ENCODE assay signal across 8 mouse cellular contexts in genomic region chr2:37802610-37803212, GRCm38 (mm10). TPM values are rescaled to one million over a fixed set of nuclear protein-coding genes. Genes with fewer than 3 reads are reported as not detected.
DNase-seq lines count a peak whose midpoint lies in the region; ATAC-seq and TF ChIP-seq lines count a peak whose summit lies in the region.
"Had no signal": no experiment of that assay in that cellular context is flagged by ENCODE, and none has a peak within 500 bp of the region (broad histone marks: within the 10 kb centered on the region; RNA-seq: fewer than 3 reads in every experiment).

No protein-coding gene starts in this region.

- DNase-seq in adipocyte (ENCODE audit: low spot score), result peak; percentile 81
- peak; percentile 85 for DNase-seq in cerebellum, postnatal 10 days
- peak; percentile 70 for DNase-seq in gastrocnemius, adult 2 months
- peak; percentile 66 to 82 for DNase-seq in left cerebral cortex, postnatal 25 days (ENCODE audit: low spot score in 2 of 2)
- DNase-seq in midbrain, embryonic 11.5 days (ENCODE audit: low spot score, missing footprints), result peak; percentile 97
- peak; percentile 58 for DNase-seq in right cerebral cortex, postnatal 4 days

- H3K27me3 ChIP-seq in intestine, embryonic 16.5 days (replicated peaks; ENCODE audit: control insufficient read depth, insufficient read depth, low read length), result no peaks in the 10 kb centered on the region
- H3K27me3 ChIP-seq in midbrain, embryonic 11.5 days (ENCODE audit: control insufficient read depth, insufficient read depth, low read length), result no peaks in the 10 kb centered on the region
- H3K27me3 ChIP-seq: liver, embryonic 15.5 days had no signal

- no peaks in the 10 kb centered on the region for H3K36me3 ChIP-seq in intestine, embryonic 16.5 days (ENCODE audit: control insufficient read depth, insufficient read depth, low read length)
- H3K36me3 ChIP-seq in midbrain, embryonic 11.5 days (ENCODE audit: control insufficient read depth, insufficient read depth, low read length), result 0 out of 2 replicates have a peak, but pooled peaks cover 2% of the 10 kb centered on the region
- H3K36me3 ChIP-seq: liver, embryonic 15.5 days had no signal

- no peaks in the 10 kb centered on the region for H3K4me1 ChIP-seq in intestine, embryonic 16.5 days (ENCODE audit: control insufficient read depth, insufficient read depth, low read length)
- peaks cover 4% of the 10 kb centered on the region for H3K4me1 ChIP-seq in midbrain, embryonic 11.5 days (ENCODE audit: control insufficient read depth, insufficient read depth, low read length)

- TF ChIP-seq CTCF in gastrocnemius, adult 2 months (IDR thresholded peaks at IDR 0.05), result peak; percentile 95

- intact Hi-C loops in gastrocnemius, adult 2 months (cut with DNase I), result no loop called here
- intact Hi-C loops in left cerebral cortex, postnatal 25 days (cut with DNase I), result loop anchor here (2.0 kb wide), 1 partner anchor 28 kb away; no protein-coding TSS in a partner anchor

- H3K9me3 ChIP-seq in intestine, embryonic 16.5 days (ENCODE audit: control insufficient read depth, low read length), result no peaks in the 10 kb centered on the region
- H3K9me3 ChIP-seq in midbrain, embryonic 11.5 days (ENCODE audit: control insufficient read depth, low read length), result no peaks in the 10 kb centered on the region
- H3K9me3 ChIP-seq: liver, embryonic 15.5 days had no signal

- H3K4me3 ChIP-seq in gastrocnemius, adult 2 months, result no peak overlapping the region
- no peak overlapping the region for H3K4me3 ChIP-seq in intestine, embryonic 16.5 days (ENCODE audit: low read length)
- H3K4me3 ChIP-seq in midbrain, embryonic 11.5 days (ENCODE audit: low read depth, low read length), result no peak overlapping the region
- H3K4me3 ChIP-seq: liver, embryonic 15.5 days had no signal

- peak; percentile 79 for ATAC-seq in intestine, embryonic 16.5 days
- ATAC-seq in midbrain, embryonic 11.5 days (ENCODE audit: low FRiP score), result peak; percentile 87

- no peak overlapping the region for H3K9ac ChIP-seq in intestine, embryonic 16.5 days (ENCODE audit: low read depth, low read length)
- H3K9ac ChIP-seq in midbrain, embryonic 11.5 days (ENCODE audit: low read length), result no peak overlapping the region
- H3K9ac ChIP-seq: liver, embryonic 15.5 days had no signal

- no peak overlapping the region for H3K27ac ChIP-seq in gastrocnemius, adult 2 months
- no peak overlapping the region for H3K27ac ChIP-seq in intestine, embryonic 16.5 days (ENCODE audit: low read length)
- no peak overlapping the region for H3K27ac ChIP-seq in midbrain, embryonic 11.5 days (ENCODE audit: low read depth, low read length)
- H3K27ac ChIP-seq: liver, embryonic 15.5 days had no signal

- no peak overlapping the region for H3K4me2 ChIP-seq in intestine, embryonic 16.5 days (ENCODE audit: low read depth, low read length)
- H3K4me2 ChIP-seq in midbrain, embryonic 11.5 days, result no peak overlapping the region
- H3K4me2 ChIP-seq: liver, embryonic 15.5 days had no signal

- WGBS in intestine, embryonic 16.5 days, result 48% methylated on average over 4 of the region's 4 CpGs
- WGBS in midbrain, embryonic 11.5 days, result 47% methylated on average over 4 of the region's 4 CpGs

RNA-seq across cellular contexts. Expression of gene Crb2, which starts 26.7 kb away (rescaled TPM):
- not detected for total RNA-seq in gastrocnemius, adult 2 months (2021)
- 0.95 and 1.1 TPM in 2 replicates for polyA plus RNA-seq in intestine, embryonic 16.5 days (2015; fragmentation: Nextera tagmentation; extraction: Ambion mirVana)
- 1 to 10 TPM; 3.1 to 3.9 TPM for total RNA-seq in left cerebral cortex, postnatal 25 days (2021)
- 10.9 and 14.6 TPM in 2 replicates for polyA plus RNA-seq in midbrain, embryonic 11.5 days (2014; fragmentation: Nextera tagmentation; extraction: Ambion mirVana)

Comparison
In these comparisons a context has a peak if more than half of its experiments do, and no peak if none do; other contexts are left out.
1. RNA of gene Crb2, which starts 26.7 kb away (total RNA-seq): 3.1 to 3.9 TPM in left cerebral cortex, postnatal 25 days; not detected in gastrocnemius, adult 2 months; every median in the first group is over 4 times any median in the second.
2. Peak in every context shown above with its lines, with median percentiles within 50 percentile points of each other: DNase-seq.